Mouse (Mus musculus): ENCODE data around the gene 1810043G02Rik.

GRCm38 (mm10) chr10:77974323-77974722 is 4.0 kb upstream of the 1810043G02Rik start:
- TF ChIP-seq CHD2 (IDR thresholded peaks at IDR 0.05; ENCODE audit: low read depth, low read length) (no peak), MAFK (IDR thresholded peaks at IDR 0.05; ENCODE audit: insufficient read depth, low read depth, low read length) (no peak)
